Mouse (Mus musculus) hindlimb bud, embryonic 11.5 days (tissue): Measurements from ENCODE around the gene Gm20834.
"Not testable (repeated sequence)": the region's sequence is repeated elsewhere in the genome, so short reads cannot be mapped to it uniquely, and the experiment has no call there.

Source experiments
- DNase-seq: peaks from one replicate; pipeline ENCODE4 v3.0.0-alpha.2; 2012; ENCODE audit warnings: low read depth, low spot score; ENCODE audit errors: extremely low spot score

Gm20834 gene

DNA sequence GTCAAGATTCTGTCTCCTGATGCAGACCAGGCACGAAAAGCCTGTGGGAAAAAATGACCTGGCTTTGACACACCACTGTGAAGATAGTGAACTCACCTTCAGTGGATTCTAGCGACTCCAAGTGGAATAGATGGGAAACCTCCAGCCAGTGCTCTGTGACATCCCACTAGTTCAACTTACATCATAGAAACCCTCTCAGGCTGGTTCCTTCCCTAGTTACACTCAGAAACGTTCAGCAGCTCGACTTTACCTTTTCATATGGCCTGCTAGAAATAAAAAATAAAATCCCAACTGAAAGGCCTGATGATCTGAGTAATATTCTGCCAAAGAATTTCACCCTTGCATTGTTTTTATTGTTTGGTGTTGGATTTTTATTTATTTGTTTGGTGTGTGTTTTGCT is at the start of gene Gm20834:
Gene Gm20834 (minus strand): TSS at position 101 of the 400 bp plus-strand sequence.
- not testable (repeated sequence) for DNase-seq
